Mouse (Mus musculus) 3134 (cell line): ENCODE measurements at regions not wholly inside any gene's neighbourhood (a gene's known extent, or its start where the extent isn't known, plus 50 kb on each side); places are given as distances from the start of the nearest gene placed in this dataset.
"Not testable (repeated sequence)": the region's sequence is repeated elsewhere in the genome, so short reads cannot be mapped to it uniquely, and the experiment has no call there.

Source experiments
- DNase-seq: peaks from one replicate; pipeline ENCODE4 v3.0.0-alpha.2; 2011; ENCODE audit warnings: low spot score; ENCODE audit not compliant: insufficient read length; ENCODE audit errors: extremely low read depth

- no peak for DNase-seq
Measured at GRCm38 (mm10) chr1:124517543-124518171, 472.3 kb upstream of the Dpp10 start.

- no peak for DNase-seq
Measured at GRCm38 (mm10) chr1:124510492-124510891, 465.1 kb upstream of the Dpp10 start.

- peak; percentile 57 for DNase-seq
Measured at GRCm38 (mm10) chr1:124488456-124488855, 443.1 kb upstream of the Dpp10 start.

- peak; percentile 44 for DNase-seq
Measured at GRCm38 (mm10) chr1:124487965-124488364, 442.6 kb upstream of the Dpp10 start.

- DNase-seq: no peak
Measured at GRCm38 (mm10) chr1:124450128-124450527, 404.8 kb upstream of the Dpp10 start.

GRCm38 (mm10) chr1:124439526-124439925 is 394.2 kb upstream of the Dpp10 start:
- no peak for DNase-seq

- DNase-seq: no peak
Measured at GRCm38 (mm10) chr1:124435850-124436249, 390.5 kb upstream of the Dpp10 start.

GRCm38 (mm10) chr1:124429583-124429982 is 384.2 kb upstream of the Dpp10 start:
- no peak for DNase-seq

- no peak for DNase-seq
Measured at GRCm38 (mm10) chr1:124416762-124417161, 371.4 kb upstream of the Dpp10 start.

GRCm38 (mm10) chr1:124410236-124410635 is 364.9 kb upstream of the Dpp10 start:
- no peak for DNase-seq

GRCm38 (mm10) chr1:124409781-124410180 is 364.4 kb upstream of the Dpp10 start:
- DNase-seq: no peak

GRCm38 (mm10) chr1:124369604-124370003 is 324.2 kb upstream of the Dpp10 start:
- DNase-seq: no peak

GRCm38 (mm10) chr1:124348491-124348890 is 303.1 kb upstream of the Dpp10 start:
- not testable (repeated sequence) for DNase-seq

GRCm38 (mm10) chr1:124339444-124339843 is 294.1 kb upstream of the Dpp10 start:
- no peak for DNase-seq

GRCm38 (mm10) chr1:124338648-124339047 is 293.3 kb upstream of the Dpp10 start:
- DNase-seq: no peak

- no peak for DNase-seq
Measured at GRCm38 (mm10) chr1:124332294-124332693, 286.9 kb upstream of the Dpp10 start.
